Mouse (Mus musculus): ENCODE data around the gene Rgl1. TPM values are rescaled to one million over a fixed set of nuclear protein-coding genes. Genes with fewer than 3 reads are reported as not detected.

Rgl1 gene
- polyA plus RNA-seq, 1 experiment from 2014 or later: 45.4 TPM

DNA sequence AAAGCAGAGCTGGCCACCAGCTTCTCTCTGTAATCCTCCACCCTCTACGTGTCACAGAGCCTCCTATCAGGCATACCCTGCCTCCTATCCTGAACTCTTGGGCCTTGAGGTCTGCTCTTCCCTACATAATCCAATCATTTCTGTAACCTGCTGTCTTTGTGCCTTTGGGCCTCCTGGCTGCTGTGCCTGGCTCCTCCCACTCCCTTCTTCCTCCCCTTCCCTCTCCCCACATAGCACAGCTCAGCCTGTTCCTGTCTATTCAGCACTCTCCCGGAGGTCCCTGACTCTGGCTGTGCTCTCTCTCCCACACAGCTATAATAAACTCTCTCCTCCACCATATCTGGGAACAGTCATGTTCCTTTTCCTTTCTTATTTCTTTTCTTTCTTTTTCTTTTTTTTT is 33.7 kb upstream of the Rgl1 start, which contains the start of gene Ncf2:
TSS of gene Ncf2 (plus strand) at position 298 of the 400 bp plus-strand sequence.
- H3K4me1 ChIP-seq (ENCODE audit: control insufficient read depth, insufficient read depth, low read length): peaks cover 11% of the 10 kb centered on the region
- ATAC-seq: peak; percentile 86
- H3K27ac ChIP-seq (ENCODE audit: low read length): peak within 1 kb of the TSS; percentile 46; the same call in 1 of the 2 replicates
- no peaks in the 10 kb centered on the region for H3K9me3 ChIP-seq (ENCODE audit: control insufficient read depth, low read length)
- H3K4me2 ChIP-seq (ENCODE audit: low read depth, low read length): no peak within 1 kb of the TSS
- H3K4me3 ChIP-seq (ENCODE audit: low read length): no peak within 1 kb of the TSS
- 21% methylated on average over 2 of the region's 2 CpGs for WGBS
- H3K27me3 ChIP-seq (replicated peaks; ENCODE audit: control insufficient read depth, insufficient read depth, low read length): no peaks in the 10 kb centered on the region
- H3K36me3 ChIP-seq (ENCODE audit: control insufficient read depth, insufficient read depth, low read length): no peaks in the 10 kb centered on the region
- H3K9ac ChIP-seq (ENCODE audit: low read depth, low read length): no peak within 1 kb of the TSS

DNA sequence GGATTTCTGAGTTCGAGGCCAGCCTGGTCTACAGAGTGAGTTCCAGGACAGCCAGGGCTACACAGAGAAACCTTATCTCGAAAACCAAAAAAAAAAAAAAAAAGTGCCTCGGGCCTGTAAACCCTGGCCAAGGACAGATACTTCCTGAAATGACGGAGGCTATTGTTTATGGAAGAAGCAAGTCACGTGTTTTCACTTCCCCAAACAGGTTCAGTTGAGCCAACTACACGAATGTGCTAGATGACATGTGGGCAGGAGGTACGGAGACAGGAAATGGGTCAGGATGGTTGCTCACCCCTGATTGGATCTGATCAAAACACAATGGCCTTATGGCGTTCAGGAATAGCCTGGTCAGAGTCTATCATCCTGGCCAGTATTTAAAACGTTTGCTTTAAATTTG is 32.0 kb upstream of the Rgl1 start:
- Histone ChIP-seq H3K36me3 (ENCODE audit: control insufficient read depth, insufficient read depth, low read length) (no peaks in the 10 kb centered on the region), H3K4me3 (ENCODE audit: low read length) (no peak overlapping the region), H3K27ac (ENCODE audit: low read length) (no peak overlapping the region), H3K4me2 (ENCODE audit: low read depth, low read length) (no peak overlapping the region), H3K4me1 (ENCODE audit: control insufficient read depth, insufficient read depth, low read length) (peaks cover 11% of the 10 kb centered on the region), H3K27me3 (replicated peaks; ENCODE audit: control insufficient read depth, insufficient read depth, low read length) (no peaks in the 10 kb centered on the region), H3K9me3 (ENCODE audit: control insufficient read depth, low read length) (no peaks in the 10 kb centered on the region), H3K9ac (ENCODE audit: low read depth, low read length) (no peak overlapping the region)
- WGBS: 54% methylated on average over 9 of the region's 9 CpGs
- ATAC-seq: no peak

DNA sequence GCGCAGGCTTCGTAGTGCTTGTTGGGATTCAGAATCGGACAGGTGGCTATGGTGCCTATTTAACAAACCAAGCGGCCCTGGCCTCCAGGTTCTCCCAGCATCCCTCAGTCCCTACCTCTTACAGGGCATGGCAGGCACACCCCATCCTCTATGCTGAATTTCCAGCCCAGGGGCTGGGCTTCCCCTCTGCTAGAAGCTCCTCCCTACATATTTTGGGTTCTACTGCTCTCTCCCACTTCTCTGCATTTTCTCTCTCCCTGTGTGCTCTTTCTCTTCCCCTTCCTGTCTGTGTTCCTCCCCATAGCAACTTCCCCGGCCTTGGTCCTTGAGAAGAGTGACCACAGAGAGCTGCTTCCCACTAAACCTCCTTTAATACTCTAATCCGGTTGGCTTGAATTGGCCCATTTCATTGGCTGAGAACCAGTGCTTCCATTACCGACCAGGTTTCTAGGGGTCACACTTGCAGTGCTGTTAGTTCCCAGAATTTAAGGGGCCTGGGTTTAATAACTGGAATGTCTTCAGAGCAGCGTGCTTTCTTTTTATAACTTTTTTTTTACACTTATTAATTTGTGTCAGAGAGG is 30.6 kb upstream of the Rgl1 start:
- Histone ChIP-seq H3K36me3 (ENCODE audit: control insufficient read depth, insufficient read depth, low read length) (no peaks in the 10 kb centered on the region), H3K9ac (ENCODE audit: low read depth, low read length) (no peak overlapping the region), H3K27ac (ENCODE audit: low read length) (no peak overlapping the region), H3K9me3 (ENCODE audit: control insufficient read depth, low read length) (no peaks in the 10 kb centered on the region), H3K4me2 (ENCODE audit: low read depth, low read length) (no peak overlapping the region), H3K4me3 (ENCODE audit: low read length) (no peak overlapping the region), H3K4me1 (ENCODE audit: control insufficient read depth, insufficient read depth, low read length) (peaks cover 11% of the 10 kb centered on the region), H3K27me3 (replicated peaks; ENCODE audit: control insufficient read depth, insufficient read depth, low read length) (no peaks in the 10 kb centered on the region)
- 83% methylated on average over 8 of the region's 8 CpGs for WGBS
- ATAC-seq: no peak

DNA sequence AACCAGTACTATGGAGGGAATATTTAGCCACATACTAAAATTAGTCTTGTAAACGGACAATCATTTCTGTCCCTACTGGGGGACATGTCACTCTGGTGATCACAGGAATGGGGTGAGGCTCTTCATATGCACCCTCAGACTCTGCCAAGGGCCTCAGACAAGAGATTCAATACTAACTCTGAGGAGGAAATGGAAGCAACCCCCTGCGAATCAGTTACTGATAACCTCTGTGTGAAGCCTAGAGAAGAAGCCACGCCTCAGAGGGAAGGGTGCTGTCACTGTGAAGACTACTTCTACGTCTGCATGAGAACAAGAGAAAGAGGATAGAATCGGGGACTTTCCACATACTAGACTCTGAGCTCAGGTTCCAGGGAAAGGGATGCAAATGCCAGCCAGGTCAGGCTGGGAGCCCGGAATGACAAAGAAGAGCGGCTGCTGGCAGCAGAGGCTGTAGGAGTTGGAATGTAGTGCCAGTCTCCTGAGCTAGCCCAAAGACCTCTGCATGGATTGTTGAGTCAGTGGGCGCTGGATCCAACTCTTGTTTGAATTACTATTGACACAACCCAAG is 29.6 kb upstream of the Rgl1 start:
- WGBS: 60% methylated on average over 8 of the region's 8 CpGs

DNA sequence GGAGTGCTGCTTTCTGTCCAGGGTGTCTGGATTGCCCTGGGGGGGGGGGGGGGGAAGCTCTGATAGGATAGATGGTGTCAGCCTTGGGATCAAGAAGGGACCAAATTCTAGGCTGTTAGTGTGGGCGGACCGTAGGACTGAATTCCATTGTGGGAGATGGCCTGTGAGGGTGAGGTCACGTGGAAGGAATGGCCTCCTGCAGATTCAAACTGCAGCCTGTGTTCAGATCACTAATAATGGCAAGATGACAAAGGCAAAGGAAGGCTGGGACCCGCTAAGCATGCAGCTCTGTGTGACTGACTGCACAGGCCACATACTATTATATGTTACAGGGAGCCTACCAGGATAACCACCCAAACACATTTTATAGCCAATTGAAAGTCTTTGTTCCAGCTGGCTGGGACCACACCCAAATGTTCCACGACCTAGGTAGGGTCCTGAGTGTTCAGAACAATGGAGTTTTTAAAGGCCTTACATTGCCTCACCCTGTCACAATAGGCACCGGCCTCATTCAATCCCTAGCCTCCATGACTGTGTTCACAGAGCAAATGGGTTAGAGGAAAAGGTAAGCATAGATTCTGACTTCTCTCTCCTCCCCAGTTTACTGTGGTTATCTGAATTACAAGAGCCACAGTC is 27.5 kb upstream of the Rgl1 start:
- no peak for ATAC-seq
- no peak overlapping the region for H3K9ac ChIP-seq (ENCODE audit: low read depth, low read length)
- no peak overlapping the region for H3K27ac ChIP-seq (ENCODE audit: low read length)
- no peaks in the 10 kb centered on the region for H3K9me3 ChIP-seq (ENCODE audit: control insufficient read depth, low read length)
- no peak overlapping the region for H3K4me2 ChIP-seq (ENCODE audit: low read depth, low read length)
- no peaks in the 10 kb centered on the region for H3K36me3 ChIP-seq (ENCODE audit: control insufficient read depth, insufficient read depth, low read length)
- no peak overlapping the region for H3K4me3 ChIP-seq (ENCODE audit: low read length)
- H3K4me1 ChIP-seq (ENCODE audit: control insufficient read depth, insufficient read depth, low read length): peaks cover 13% of the 10 kb centered on the region
- H3K27me3 ChIP-seq (replicated peaks; ENCODE audit: control insufficient read depth, insufficient read depth, low read length): no peaks in the 10 kb centered on the region
- WGBS: 60% methylated on average over 6 of the region's 6 CpGs

More for the DNA sequence above, 29.6 kb upstream of the Rgl1 start:
- no peaks in the 10 kb centered on the region for H3K36me3 ChIP-seq (ENCODE audit: control insufficient read depth, insufficient read depth, low read length)
- H3K9me3 ChIP-seq (ENCODE audit: control insufficient read depth, low read length): no peaks in the 10 kb centered on the region
- H3K4me2 ChIP-seq (ENCODE audit: low read depth, low read length): no peak overlapping the region
- no peaks in the 10 kb centered on the region for H3K27me3 ChIP-seq (replicated peaks; ENCODE audit: control insufficient read depth, insufficient read depth, low read length)
- ATAC-seq: no peak
- peaks cover 18% of the 10 kb centered on the region for H3K4me1 ChIP-seq (ENCODE audit: control insufficient read depth, insufficient read depth, low read length)
- H3K4me3 ChIP-seq (ENCODE audit: low read length): no peak overlapping the region
- H3K9ac ChIP-seq (ENCODE audit: low read depth, low read length): no peak overlapping the region
- H3K27ac ChIP-seq (ENCODE audit: low read length): no peak overlapping the region

DNA sequence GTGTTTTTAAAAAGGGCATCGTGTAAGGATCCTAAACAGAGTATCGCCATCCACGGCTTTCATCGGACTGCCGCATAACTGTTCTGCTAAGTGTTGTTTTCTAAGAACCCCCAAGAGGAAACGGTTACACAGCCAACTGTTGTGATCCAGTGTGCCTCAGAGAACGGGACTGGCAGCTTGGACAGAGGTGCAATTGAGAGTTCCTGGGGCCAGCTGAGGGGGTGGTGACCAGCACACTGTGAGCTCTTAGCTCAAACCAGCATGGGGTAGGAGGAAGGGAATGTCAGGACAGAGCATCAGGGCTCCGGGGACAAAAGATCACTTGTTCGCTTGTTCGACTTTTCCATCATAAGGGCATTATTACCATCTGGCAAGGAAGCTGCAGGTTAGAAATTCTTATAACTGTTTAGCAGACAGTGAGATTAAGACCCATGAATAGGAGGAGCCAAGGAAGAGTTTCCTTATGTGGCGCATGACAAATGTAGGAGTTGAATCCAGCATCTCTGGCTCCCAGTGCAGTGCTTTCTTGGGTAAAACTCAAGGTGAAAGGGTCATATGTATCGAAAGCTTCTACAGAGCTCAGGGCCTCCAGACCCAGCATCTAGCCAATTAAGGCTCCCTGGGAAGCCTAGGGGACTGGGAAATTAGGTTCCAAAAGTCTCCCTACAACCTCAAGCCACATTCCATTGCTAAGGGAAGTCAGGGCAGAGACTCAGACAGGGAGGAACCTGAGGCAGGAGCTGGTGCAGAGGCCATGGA is 26.8 kb upstream of the Rgl1 start:
- H3K4me3 ChIP-seq (ENCODE audit: low read length): no peak overlapping the region
- no peak for ATAC-seq
- H3K9me3 ChIP-seq (ENCODE audit: control insufficient read depth, low read length): no peaks in the 10 kb centered on the region

DNA sequence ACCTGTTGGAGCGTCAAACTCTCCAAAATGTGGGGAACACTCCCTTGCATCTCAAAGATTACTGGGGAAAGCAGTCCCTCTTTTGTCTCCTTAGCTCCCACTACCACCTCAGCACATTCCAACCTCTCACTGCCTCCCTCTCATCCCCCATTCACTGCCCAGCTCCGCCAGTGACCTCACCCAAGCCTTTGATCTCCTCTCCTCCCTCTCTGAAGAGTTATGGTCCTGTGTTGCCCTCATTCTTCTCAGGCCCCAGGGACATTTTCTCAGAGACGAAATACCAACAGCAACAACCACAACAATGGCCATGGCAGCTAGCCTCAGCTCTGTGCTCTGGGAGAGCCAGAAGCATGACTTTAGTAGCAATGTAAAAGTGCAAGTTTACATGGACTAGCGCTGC is 25.1 kb upstream of the Rgl1 start:
- Histone ChIP-seq H3K4me1 (ENCODE audit: control insufficient read depth, insufficient read depth, low read length) (peaks cover 15% of the 10 kb centered on the region), H3K4me2 (ENCODE audit: low read depth, low read length) (no peak overlapping the region), H3K4me3 (ENCODE audit: low read length) (no peak overlapping the region), H3K36me3 (ENCODE audit: control insufficient read depth, insufficient read depth, low read length) (no peaks in the 10 kb centered on the region), H3K27ac (ENCODE audit: low read length) (peak overlapping the region; percentile 10), H3K9me3 (ENCODE audit: control insufficient read depth, low read length) (no peaks in the 10 kb centered on the region), H3K27me3 (replicated peaks; ENCODE audit: control insufficient read depth, insufficient read depth, low read length) (no peaks in the 10 kb centered on the region), H3K9ac (ENCODE audit: low read depth, low read length) (no peak overlapping the region)
- peak; percentile 26; the same call in 1 of the 2 replicates for ATAC-seq
- WGBS: 32% methylated on average over 4 of the region's 4 CpGs

More for the DNA sequence above, 26.8 kb upstream of the Rgl1 start:
- WGBS: 62% methylated on average over 12 of the region's 12 CpGs
- Histone ChIP-seq H3K9ac (ENCODE audit: low read depth, low read length) (no peak overlapping the region), H3K4me1 (ENCODE audit: control insufficient read depth, insufficient read depth, low read length) (peaks cover 15% of the 10 kb centered on the region), H3K4me2 (ENCODE audit: low read depth, low read length) (no peak overlapping the region), H3K36me3 (ENCODE audit: control insufficient read depth, insufficient read depth, low read length) (no peaks in the 10 kb centered on the region), H3K27me3 (replicated peaks; ENCODE audit: control insufficient read depth, insufficient read depth, low read length) (no peaks in the 10 kb centered on the region), H3K27ac (ENCODE audit: low read length) (no peak overlapping the region)

DNA sequence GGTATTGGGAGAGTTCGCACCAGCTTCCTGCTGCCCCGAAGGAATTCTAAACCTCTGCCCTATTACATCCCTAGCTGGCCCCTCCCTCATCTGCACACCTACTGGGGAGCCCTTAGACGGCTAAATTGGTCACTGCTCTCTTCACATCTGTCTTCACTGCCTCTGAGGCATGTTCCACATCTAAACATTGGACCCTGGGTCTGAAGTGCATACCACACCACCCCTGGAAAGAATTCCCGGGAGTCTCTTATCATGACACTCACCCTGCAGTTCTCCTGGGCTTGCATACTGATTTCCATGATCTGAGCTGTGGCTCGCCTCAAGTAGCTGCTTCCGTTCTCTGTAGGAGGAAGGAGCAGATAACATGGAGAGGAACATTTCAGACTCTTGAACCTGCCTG is 24.7 kb upstream of the Rgl1 start:
- Histone ChIP-seq H3K27me3 (replicated peaks; ENCODE audit: control insufficient read depth, insufficient read depth, low read length) (no peaks in the 10 kb centered on the region), H3K4me1 (ENCODE audit: control insufficient read depth, insufficient read depth, low read length) (peaks cover 13% of the 10 kb centered on the region), H3K4me3 (ENCODE audit: low read length) (no peak overlapping the region), H3K36me3 (ENCODE audit: control insufficient read depth, insufficient read depth, low read length) (no peaks in the 10 kb centered on the region), H3K9ac (ENCODE audit: low read depth, low read length) (no peak overlapping the region), H3K27ac (ENCODE audit: low read length) (peak overlapping the region; percentile 10; the same call in 1 of the 2 replicates), H3K4me2 (ENCODE audit: low read depth, low read length) (0 out of 2 replicates have a peak overlapping the region, but pooled peaks have one; percentile 1), H3K9me3 (ENCODE audit: control insufficient read depth, low read length) (no peaks in the 10 kb centered on the region)
- WGBS: 7% methylated on average over 6 of the region's 6 CpGs
- peak; percentile 86 for ATAC-seq

DNA sequence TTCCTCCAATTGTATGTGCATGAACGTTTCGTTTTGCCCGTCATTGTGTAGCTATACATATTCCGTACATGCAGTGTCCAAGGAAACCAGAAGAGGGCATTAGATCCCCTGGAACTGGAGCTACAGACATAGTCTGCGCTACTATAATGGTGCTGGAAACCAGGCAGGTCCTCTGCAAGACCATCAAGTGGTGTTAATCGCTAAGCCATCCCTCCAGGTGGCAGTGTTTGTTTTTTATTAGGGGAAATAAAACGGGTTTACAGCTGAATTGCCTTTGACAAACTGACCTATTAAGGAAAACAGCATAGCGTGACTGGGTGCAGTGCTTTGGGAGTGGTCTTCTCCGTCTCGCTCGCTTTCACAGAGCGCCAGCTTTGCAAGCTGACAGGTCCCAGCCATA is 24.1 kb upstream of the Rgl1 start:
- Histone ChIP-seq H3K4me3 (ENCODE audit: low read length) (no peak overlapping the region), H3K9ac (ENCODE audit: low read depth, low read length) (no peak overlapping the region), H3K36me3 (ENCODE audit: control insufficient read depth, insufficient read depth, low read length) (no peaks in the 10 kb centered on the region), H3K4me1 (ENCODE audit: control insufficient read depth, insufficient read depth, low read length) (peaks cover 12% of the 10 kb centered on the region), H3K4me2 (ENCODE audit: low read depth, low read length) (0 out of 2 replicates have a peak overlapping the region, but pooled peaks have one; percentile 1), H3K27ac (ENCODE audit: low read length) (peak overlapping the region; percentile 10; the same call in 1 of the 2 replicates), H3K27me3 (replicated peaks; ENCODE audit: control insufficient read depth, insufficient read depth, low read length) (no peaks in the 10 kb centered on the region), H3K9me3 (ENCODE audit: control insufficient read depth, low read length) (no peaks in the 10 kb centered on the region)
- 20% methylated on average over 12 of the region's 12 CpGs for WGBS
- peak; percentile 73 for ATAC-seq
